Mouse (Mus musculus) stomach, embryonic 16.5 days (tissue): ENCODE measurements around the gene Hist1h2bp. TPM values are rescaled to one million over a fixed set of nuclear protein-coding genes. Genes with fewer than 3 reads are reported as not detected.
"Not testable (repeated sequence)": the region's sequence is repeated elsewhere in the genome, so short reads cannot be mapped to it uniquely, and the experiment has no call there.

ENCODE experiments used
- ATAC-seq: fragments of 200-750 bp; cut with Nextera tagmentation; 2 replicates; pipeline ENCODE4 v1.8.0; 2017; ENCODE audit warnings: moderate number of reproducible peaks, moderate TSS enrichment; ENCODE audit not compliant: insufficient read depth, low FRiP score
- H3K27ac ChIP-seq: fragments of 300-500 bp; sonication (generic); 2 replicates; pipeline ENCODE4 v1.5.1; 2014; ENCODE audit warnings: low read length
- H3K27me3 ChIP-seq: fragments of 300-500 bp; sonication (generic); 2 replicates; pipeline ENCODE4 v1.6.1; 2014; ENCODE audit warnings: low read length, control low read depth, mixed read lengths; ENCODE audit not compliant: control insufficient read depth, insufficient read depth
- H3K36me3 ChIP-seq: fragments of 300-500 bp; sonication (generic); 2 replicates; pipeline ENCODE4 v1.6.1; 2014; ENCODE audit warnings: low read length; ENCODE audit not compliant: control insufficient read depth, insufficient read depth
- H3K4me1 ChIP-seq: fragments of 300-500 bp; sonication (generic); 2 replicates; pipeline ENCODE4 v1.6.1; 2014; ENCODE audit warnings: low read length, control low read depth, mixed read lengths; ENCODE audit not compliant: control insufficient read depth, insufficient read depth
- H3K4me2 ChIP-seq: fragments of 300-500 bp; sonication (generic); 2 replicates; pipeline ENCODE4 v1.6.1; 2014; ENCODE audit warnings: low read depth, low read length, mixed read lengths
- H3K4me3 ChIP-seq: fragments of 300-500 bp; sonication (generic); replicated peaks from 2 replicates; pipeline ENCODE4 v1.5.1; 2014; ENCODE audit warnings: mild to moderate bottlenecking, low read length
- H3K9ac ChIP-seq: fragments of 300-500 bp; sonication (generic); 2 replicates; pipeline ENCODE4 v1.6.1; 2014; ENCODE audit warnings: low read length
- H3K9me3 ChIP-seq: fragments of 300-500 bp; sonication (generic); replicated peaks from 2 replicates; pipeline ENCODE4 v1.6.1; 2016; ENCODE audit warnings: low read length, control low read depth; ENCODE audit not compliant: control insufficient read depth
- WGBS: fragments of 180-500 bp; shearing (Covaris S2); extraction: QIAGEN DNeasy Blood & Tissue Kit; methylation state at CpG from one replicate; pipeline ENCODE4 v1.1.7; 2014; 5-methylcytosine and 5-hydroxymethylcytosine counted together
- microRNA-seq: library from miRNA; unstranded; fragments of <30 nt; microRNA quantifications from one replicate; pipeline ENCODE4, GENCODE M21; 2016
- polyA plus RNA-seq: library from polyadenylated mRNA; unstranded; fragments of >200 nt; fragmentation: Nextera tagmentation; extraction: Ambion mirVana; gene quantifications from 2 replicates; pipeline ENCODE4 v1.2.1, GENCODE M21; 2015

Gene Hist1h2bp
- polyA plus RNA-seq, 1 experiment from 2014 or later = 1.4 TPM

DNA sequence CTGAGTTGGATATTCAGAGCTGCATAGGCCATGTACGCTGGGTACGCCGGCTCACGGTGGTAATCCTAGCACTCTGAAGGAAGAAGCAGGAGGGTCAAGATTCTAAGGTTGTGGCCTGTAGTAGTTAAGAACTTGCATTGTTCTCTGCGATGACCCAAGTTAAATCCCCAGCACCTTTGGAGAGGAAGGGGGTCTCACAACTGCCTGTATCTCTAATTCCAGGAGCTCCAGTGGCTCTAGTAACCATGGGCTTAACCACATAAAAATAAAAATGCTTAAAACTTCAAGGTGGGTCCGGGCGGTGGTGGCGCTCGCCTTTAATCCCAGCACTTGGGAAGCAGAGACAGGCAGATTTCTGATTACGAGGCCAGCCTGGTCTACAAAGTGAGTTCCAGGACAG is 43.1 kb downstream of the Hist1h2bp start:
- no peaks in the 10 kb centered on the region for H3K27me3 ChIP-seq
- H3K4me3 ChIP-seq = no peak overlapping the region
- no peak overlapping the region for H3K27ac ChIP-seq
- H3K9ac ChIP-seq = no peak overlapping the region
- no peak for ATAC-seq
- no peak overlapping the region for H3K4me2 ChIP-seq
- whole genome bisulfite sequencing = 84% methylated on average over 10 of the region's 10 CpGs
- H3K9me3 ChIP-seq = no peaks in the 10 kb centered on the region
- H3K4me1 ChIP-seq = no peaks in the 10 kb centered on the region
- no peaks in the 10 kb centered on the region for H3K36me3 ChIP-seq

DNA sequence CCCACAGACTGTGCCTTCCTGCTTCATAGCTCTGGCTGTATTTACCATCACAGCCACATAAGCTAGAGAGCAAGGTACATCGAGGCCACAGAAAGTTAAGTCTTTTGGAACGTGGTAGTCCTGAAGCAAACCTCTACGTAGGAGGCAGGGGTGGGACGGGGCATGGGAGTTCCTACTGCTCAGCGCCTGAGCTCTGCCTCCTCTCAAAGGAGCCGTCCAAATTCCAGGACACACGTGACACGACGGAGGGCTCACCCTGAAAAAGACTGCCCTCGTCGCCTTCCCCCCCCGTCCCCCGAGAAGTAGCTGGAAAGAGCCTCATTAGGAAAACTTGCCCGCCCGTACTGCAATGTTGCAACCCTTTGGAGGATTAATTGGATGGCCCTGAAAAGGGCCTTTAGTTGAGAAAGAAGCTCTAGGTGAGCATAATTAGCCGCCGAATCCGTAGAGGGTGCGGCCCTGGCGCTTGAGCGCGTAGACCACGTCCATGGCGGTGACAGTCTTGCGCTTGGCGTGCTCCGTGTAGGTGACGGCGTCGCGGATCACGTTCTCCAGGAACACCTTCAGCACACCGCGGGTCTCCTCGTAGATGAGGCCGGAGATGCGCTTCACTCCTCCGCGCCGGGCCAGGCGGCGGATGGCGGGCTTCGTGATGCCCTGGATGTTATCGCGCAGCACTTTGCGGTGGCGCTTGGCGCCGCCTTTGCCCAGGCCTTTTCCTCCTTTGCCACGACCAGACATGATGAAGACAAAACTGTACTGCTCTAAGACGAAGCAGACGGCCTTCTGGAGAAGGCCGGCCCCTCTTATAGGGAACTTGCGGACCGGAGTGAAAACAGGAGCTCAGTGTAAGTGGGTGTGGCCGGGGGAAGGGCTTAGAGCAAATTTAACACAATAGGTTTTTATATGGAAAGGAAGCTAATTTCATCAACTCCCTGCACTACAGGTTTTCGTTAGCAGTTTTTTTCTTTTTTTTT is 44.4 kb downstream of the Hist1h2bp start, which contains the start of gene Hist1h4n:
TSS of gene Hist1h4n (minus strand) at position 779 of the 977 bp plus-strand sequence.
- Histone ChIP-seq H3K4me2 (peak within 1 kb of the TSS; percentile 32; the same call in 1 of the 2 replicates), H3K4me3 (peak within 1 kb of the TSS; percentile 13; the same call in 1 of the 2 replicates)
- H3K9ac ChIP-seq, H3K9me3 ChIP-seq, H3K27me3 ChIP-seq, H3K27ac ChIP-seq, H3K36me3 ChIP-seq, H3K4me1 ChIP-seq: not testable (repeated sequence)
- WGBS = 0% methylated on average over 23 of the region's 58 CpGs
- peak; percentile 86 for ATAC-seq

- ATAC-seq = peak; percentile 94
- H3K36me3 ChIP-seq, H3K9me3 ChIP-seq, H3K27ac ChIP-seq, H3K4me1 ChIP-seq, H3K9ac ChIP-seq, H3K4me3 ChIP-seq, H3K4me2 ChIP-seq, H3K27me3 ChIP-seq: not testable (repeated sequence)
- WGBS = no CpG with 5 or more reads among the region's 24 CpGs
Observed at GRCm38 (mm10) chr13:21833461-21833860, 46.2 kb downstream of the Hist1h2bp start, which contains the start of the genes Hist1h2ap and Hist1h2br. Hist1h2ap (minus strand) TSS chr13:21833507. Hist1h2br (plus strand) TSS chr13:21833743.

Small RNA genes within 50 kb of the gene (microRNA-seq; reads per million reads assigned to microRNA genes)
- not detected for gene Gm19658
- not detected for gene Gm44346
- gene Gm44454 = not detected
- gene Gm44466 = not detected

Other genes with a start within 250 kb of the Hist1h2bp start
- 0.14 and 0.18 TPM in 2 replicates for gene Olfr1366, start 244.7 kb upstream of the Hist1h2bp start, polyA plus RNA-seq
- gene Olfr1535, start 227.6 kb upstream of the Hist1h2bp start, polyA plus RNA-seq = 0.13 TPM in 1 of 2 replicates, not detected in the other
- gene Olfr1364, start 205.7 kb upstream of the Hist1h2bp start, polyA plus RNA-seq = not detected in 2 replicates
- not detected in 2 replicates for gene Olfr1362, start 173.4 kb upstream of the Hist1h2bp start, polyA plus RNA-seq
- not detected in 2 replicates for gene Olfr11, start 144.9 kb upstream of the Hist1h2bp start, polyA plus RNA-seq
- gene Olfr1361, start 124.1 kb upstream of the Hist1h2bp start, polyA plus RNA-seq = not detected in 2 replicates
- gene Olfr1360, start 110.1 kb upstream of the Hist1h2bp start, polyA plus RNA-seq = not detected in 2 replicates
- gene Olfr1359, start 89.3 kb upstream of the Hist1h2bp start, polyA plus RNA-seq = not detected in 2 replicates
- gene Hist1h2bl, start 71.3 kb upstream of the Hist1h2bp start, polyA plus RNA-seq = 1.5 and 3.8 TPM in 2 replicates
- gene Hist1h2ai, start 71.0 kb upstream of the Hist1h2bp start, polyA plus RNA-seq = 7.3 and 11.8 TPM in 2 replicates
- gene Hist1h3h, start 69.8 kb upstream of the Hist1h2bp start, polyA plus RNA-seq = 4.6 and 5.6 TPM in 2 replicates
- gene Hist1h2bm, start 65.4 kb upstream of the Hist1h2bp start, polyA plus RNA-seq = 1.9 and 2.5 TPM in 2 replicates
- 1.7 and 2.3 TPM in 2 replicates for gene Hist1h4j, start 52.4 kb upstream of the Hist1h2bp start, polyA plus RNA-seq
- 3.9 and 8.4 TPM in 2 replicates for gene Hist1h4k, start 37.0 kb upstream of the Hist1h2bp start, polyA plus RNA-seq
- 18.1 and 21.5 TPM in 2 replicates for gene Hist1h2ak, start 33.6 kb upstream of the Hist1h2bp start, polyA plus RNA-seq
- gene Hist1h2bn, start 33.3 kb upstream of the Hist1h2bp start, polyA plus RNA-seq = 1.3 and 2.9 TPM in 2 replicates
- gene Hist1h1b, start 6.8 kb upstream of the Hist1h2bp start, polyA plus RNA-seq = 9.6 and 10.6 TPM in 2 replicates
- gene Hist1h3i, start 4.1 kb upstream of the Hist1h2bp start, polyA plus RNA-seq = 59.9 and 94.5 TPM in 2 replicates
- gene Hist1h2an, start 243 bp upstream of the Hist1h2bp start, polyA plus RNA-seq = 1.9 and 2.6 TPM in 2 replicates
- 9.1 and 14.2 TPM in 2 replicates for gene Hist1h2bq, start 22.7 kb downstream of the Hist1h2bp start, polyA plus RNA-seq
- gene Hist1h2ao, start 23.0 kb downstream of the Hist1h2bp start, polyA plus RNA-seq = 1.5 TPM in 1 of 2 replicates, not detected in the other
- gene Hist1h4m, start 24.3 kb downstream of the Hist1h2bp start, polyA plus RNA-seq = not detected in 2 replicates
- gene Hist1h4n, start 44.7 kb downstream of the Hist1h2bp start, polyA plus RNA-seq = 13.0 and 15.5 TPM in 2 replicates
- gene Hist1h2ap, start 46.0 kb downstream of the Hist1h2bp start, polyA plus RNA-seq = 1,905 and 2,657 TPM in 2 replicates
- 11.8 and 18.5 TPM in 2 replicates for gene Hist1h2br, start 46.3 kb downstream of the Hist1h2bp start, polyA plus RNA-seq
- gene Zfp184, start 157.6 kb downstream of the Hist1h2bp start, polyA plus RNA-seq = 5.3 and 6.2 TPM in 2 replicates
- gene Pom121l2, start 193.7 kb downstream of the Hist1h2bp start, polyA plus RNA-seq = 0.09 TPM in 1 of 2 replicates, not detected in the other
- gene Prss16, start 222.3 kb downstream of the Hist1h2bp start, polyA plus RNA-seq = 0.92 and 1.1 TPM in 2 replicates
- 10.9 TPM in 1 of 2 replicates, not detected in the other for gene Hist1h2ah, start 248.1 kb downstream of the Hist1h2bp start, polyA plus RNA-seq
- 2.6 and 4.0 TPM in 2 replicates for gene Hist1h2bk, start 248.4 kb downstream of the Hist1h2bp start, polyA plus RNA-seq